Mouse (Mus musculus): Measurements from ENCODE around the gene Nek10.
A peak's percentile ranks its signal among the peaks of the same experiment; 100 is the strongest.
"Not testable (repeated sequence)": the region's sequence is repeated elsewhere in the genome, so short reads cannot be mapped to it uniquely, and the experiment has no call there.

Nek10 gene

GRCm38 (mm10) chr14:14803115-14803514, at the start of gene Nek10:
Gene Nek10, plus strand, starts transcription at chr14:14803415.
- not testable (repeated sequence) for DNase-seq (ENCODE audit: low spot score)

- DNase-seq (ENCODE audit: low spot score): no peak
Measured at GRCm38 (mm10) chr14:14781169-14781568, 22.0 kb upstream of the Nek10 start.

GRCm38 (mm10) chr14:14784223-14784622, 19.0 kb upstream of the Nek10 start:
- DNase-seq (ENCODE audit: low spot score): no peak

- no peak for DNase-seq (ENCODE audit: low spot score)
Measured at GRCm38 (mm10) chr14:14786979-14787378, 16.2 kb upstream of the Nek10 start.

GRCm38 (mm10) chr14:14789840-14790470, 13.3 kb upstream of the Nek10 start:
- DNase-seq (ENCODE audit: low spot score): no peak

- no peak for DNase-seq (ENCODE audit: low spot score)
Measured at GRCm38 (mm10) chr14:14799861-14800260, 3.4 kb upstream of the Nek10 start.

- no peak for DNase-seq (ENCODE audit: low spot score)
Measured at GRCm38 (mm10) chr14:14800332-14800731, 2.9 kb upstream of the Nek10 start.

- DNase-seq (ENCODE audit: low spot score): no peak
Measured at GRCm38 (mm10) chr14:14800810-14801209, 2.4 kb upstream of the Nek10 start.

GRCm38 (mm10) chr14:14803921-14804517, 804 bp downstream of the Nek10 start:
- DNase-seq (ENCODE audit: low spot score): no peak

GRCm38 (mm10) chr14:14804518-14805212, 1.4 kb downstream of the Nek10 start:
- no peak for DNase-seq (ENCODE audit: low spot score)

- DNase-seq (ENCODE audit: low spot score): peak; percentile 38
Measured at GRCm38 (mm10) chr14:14832520-14833240, 29.5 kb downstream of the Nek10 start.

GRCm38 (mm10) chr14:14833498-14833897, 30.3 kb downstream of the Nek10 start:
- DNase-seq (ENCODE audit: low spot score): no peak

GRCm38 (mm10) chr14:14834266-14834665, 31.1 kb downstream of the Nek10 start:
- DNase-seq (ENCODE audit: low spot score): no peak

- no peak for DNase-seq (ENCODE audit: low spot score)
Measured at GRCm38 (mm10) chr14:14837627-14838026, 34.4 kb downstream of the Nek10 start.

GRCm38 (mm10) chr14:14838109-14838508, 34.9 kb downstream of the Nek10 start:
- no peak for DNase-seq (ENCODE audit: low spot score)

- peak; percentile 12 for DNase-seq (ENCODE audit: low spot score)
Measured at GRCm38 (mm10) chr14:14842734-14843530, 39.7 kb downstream of the Nek10 start.

- no peak for DNase-seq (ENCODE audit: low spot score)
Measured at GRCm38 (mm10) chr14:14852838-14853237, 49.6 kb downstream of the Nek10 start.

GRCm38 (mm10) chr14:14860331-14860730, 57.1 kb downstream of the Nek10 start:
- DNase-seq (ENCODE audit: low spot score): no peak

- DNase-seq (ENCODE audit: low spot score): peak; percentile 83
Measured at GRCm38 (mm10) chr14:14863690-14864356, 60.6 kb downstream of the Nek10 start.

GRCm38 (mm10) chr14:14869239-14869638, 66.0 kb downstream of the Nek10 start:
- DNase-seq (ENCODE audit: low spot score): no peak

GRCm38 (mm10) chr14:14870059-14870458, 66.8 kb downstream of the Nek10 start:
- no peak for DNase-seq (ENCODE audit: low spot score)
